ENCODE assay signal across 20 mouse cellular contexts in the genomic region with DNA sequence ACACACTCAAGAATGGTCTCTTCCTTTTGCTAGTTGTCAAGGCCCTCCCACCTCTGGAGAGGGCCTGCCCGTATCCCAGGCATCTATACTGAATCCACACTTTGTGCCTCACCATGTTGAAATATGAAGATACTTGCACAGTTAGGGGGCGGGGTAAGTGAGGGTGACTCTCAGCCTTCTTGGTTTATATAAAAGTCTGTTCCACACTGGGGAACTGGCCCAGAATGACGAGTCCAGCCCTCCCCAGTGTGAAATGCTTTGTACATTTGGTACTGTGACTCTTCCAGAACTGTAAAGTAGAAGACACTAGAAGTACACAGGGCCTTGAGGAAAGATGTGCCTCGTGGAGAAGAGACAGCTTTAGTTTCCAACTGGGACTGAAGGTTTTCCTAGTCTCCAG.
A peak's percentile ranks its signal among the peaks of the same experiment; 100 is the strongest.
DNase-seq lines count a peak whose midpoint lies in the region; TF ChIP-seq lines count a peak whose summit lies in the region.
"Had no signal": no experiment of that assay in that cellular context is flagged by ENCODE, and none has a peak within 500 bp of the region (broad histone marks: within the 10 kb centered on the region; RNA-seq: fewer than 3 reads in every experiment).

No protein-coding gene starts in this region.

- no peak overlapping the region for H3K4me3 ChIP-seq in left cerebral cortex, adult 2 months
- H3K4me3 ChIP-seq: embryonic facial prominence, embryonic 15.5 days; erythroblast, embryonic 14.5 days; forebrain, embryonic 10.5 days; gastrocnemius, adult 2 months; heart, embryonic 13.5 days; hindbrain, embryonic 12.5 days had no signal

- TF ChIP-seq CTCF in left cerebral cortex, adult 2 months (IDR thresholded peaks at IDR 0.05), result no peak

- DNase-seq in left cerebral cortex, adult 2 months (ENCODE audit: extremely low spot score in 1 of 2, low spot score in 2 of 2), result peak in 1 of 2 experiments; percentile 24
- DNase-seq in left cerebral cortex, adult 11 months (ENCODE audit: low spot score), result no peak
- DNase-seq in right cerebral cortex, postnatal 25 days, result peak; percentile 31
- no peak for DNase-seq in right cerebral cortex, postnatal 10 days (ENCODE audit: low spot score in 2 of 2)
- peak; percentile 13 to 63 for DNase-seq in right cerebral cortex, postnatal 36 days (ENCODE audit: low spot score in 2 of 2)
- DNase-seq in gastrocnemius, postnatal 14 days, result no peak
- DNase-seq: adrenal gland, adult 2 months; adrenal gland, postnatal 25 days; cerebellum, adult 11 months; cerebellum, adult 8-10 months; cerebellum, postnatal 14 days; embryo, embryonic 11 days; gastrocnemius, adult 2 months; gastrocnemius, postnatal 36 days; heart, postnatal 4 days had no signal

- peak overlapping the region; percentile 72 for H3K27ac ChIP-seq in left cerebral cortex, adult 2 months
- H3K27ac ChIP-seq: embryonic facial prominence, embryonic 15.5 days; forebrain, embryonic 10.5 days; gastrocnemius, adult 2 months; heart, embryonic 13.5 days; hindbrain, embryonic 12.5 days had no signal

- intact Hi-C loops in left cerebral cortex, adult 2 months (cut with DNase I), result loop anchor here (2.0 to 10.0 kb wide), 7 partner anchors 48 to 970 kb away; no protein-coding TSS in a partner anchor
- intact Hi-C loops in gastrocnemius, postnatal 14 days (cut with DNase I; ENCODE audit: low total_unique reads), result no loop called here

Comparison
In these comparisons a context has a peak if more than half of its experiments do, and no peak if none do; other contexts are left out.
1. DNase-seq: peak in right cerebral cortex, postnatal 25 days (single experiment) and right cerebral cortex, postnatal 36 days (2 of 2); none in left cerebral cortex, adult 11 months (single experiment), right cerebral cortex, postnatal 10 days (0 of 2) and gastrocnemius, postnatal 14 days (single experiment).